Mouse (Mus musculus): ENCODE results near the gene Gm10799.
"Not testable (repeated sequence)": the region's sequence is repeated elsewhere in the genome, so short reads cannot be mapped to it uniquely, and the experiment has no call there.

Gene Gm10799

DNA sequence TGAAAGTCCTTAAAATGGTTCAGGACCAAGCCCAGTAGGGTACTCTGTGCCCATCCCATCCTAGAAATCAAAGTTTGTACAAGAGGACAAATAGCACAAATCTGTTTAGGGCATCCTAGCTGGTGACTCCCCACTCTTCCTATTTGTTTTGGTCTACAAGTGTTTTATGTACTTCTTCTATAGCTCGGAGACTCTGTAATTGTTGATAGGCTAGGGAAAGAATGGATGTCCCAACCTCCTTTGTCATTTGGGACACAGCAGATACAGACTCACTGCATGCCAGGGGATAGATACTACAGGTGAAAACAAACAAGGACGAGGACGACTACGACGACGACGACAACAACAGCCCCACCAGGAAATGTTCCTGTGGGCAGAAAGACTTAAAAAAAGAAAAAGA is at the start of gene Gm10799:
Gene Gm10799 (minus strand): TSS at position 101 of the 400 bp plus-strand sequence.
- not testable (repeated sequence) for DNase-seq (ENCODE audit: low read depth)

- not testable (repeated sequence) for DNase-seq (ENCODE audit: low read depth)
Observed at GRCm38 (mm10) chr2:104117173-104117572, 48.8 kb upstream of the Gm10799 start.

DNA sequence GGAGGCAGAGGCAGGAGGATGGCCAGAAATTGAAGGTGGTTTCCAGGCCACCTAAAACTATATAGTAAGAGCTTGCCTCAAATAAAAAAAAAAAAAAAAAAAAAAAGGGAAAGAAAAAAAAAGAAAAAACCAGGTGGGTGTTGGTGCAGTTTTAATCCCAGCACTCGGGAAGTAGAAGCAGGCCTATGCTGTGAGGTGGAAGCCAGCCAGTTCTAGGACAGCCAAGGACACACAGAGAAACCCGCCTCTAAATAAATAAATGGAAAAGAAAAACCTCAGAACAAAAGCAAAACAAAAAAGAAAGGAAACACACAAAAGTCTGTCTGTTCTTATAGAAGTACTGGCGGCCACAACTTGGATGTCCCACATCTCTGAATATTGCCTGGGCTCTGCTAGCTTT is 46.5 kb upstream of the Gm10799 start:
- no peak for DNase-seq (ENCODE audit: low read depth)

DNA sequence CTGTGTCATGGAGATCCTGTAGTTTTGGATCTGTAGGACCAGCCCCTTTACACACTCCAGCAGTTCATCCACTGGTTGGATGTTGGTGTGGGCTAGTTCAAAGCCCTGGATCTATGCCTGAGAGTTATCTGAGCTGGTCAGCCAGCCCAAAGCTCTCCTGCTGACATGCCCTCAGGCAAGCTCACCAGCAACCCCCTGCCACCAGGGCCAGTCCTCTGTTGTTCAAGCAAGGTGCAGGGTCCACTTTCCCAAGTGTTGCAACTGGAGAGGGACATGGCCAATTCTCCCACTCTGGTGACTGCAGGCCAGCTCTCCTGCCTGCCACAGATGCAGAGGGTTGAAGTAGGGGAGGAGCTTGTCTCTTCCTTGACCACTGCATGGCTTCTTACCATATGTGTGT is 45.2 kb upstream of the Gm10799 start:
- not testable (repeated sequence) for DNase-seq (ENCODE audit: low read depth)

GRCm38 (mm10) chr2:104111170-104111797 is 42.9 kb upstream of the Gm10799 start:
- DNase-seq (ENCODE audit: low read depth), result not testable (repeated sequence)

DNA sequence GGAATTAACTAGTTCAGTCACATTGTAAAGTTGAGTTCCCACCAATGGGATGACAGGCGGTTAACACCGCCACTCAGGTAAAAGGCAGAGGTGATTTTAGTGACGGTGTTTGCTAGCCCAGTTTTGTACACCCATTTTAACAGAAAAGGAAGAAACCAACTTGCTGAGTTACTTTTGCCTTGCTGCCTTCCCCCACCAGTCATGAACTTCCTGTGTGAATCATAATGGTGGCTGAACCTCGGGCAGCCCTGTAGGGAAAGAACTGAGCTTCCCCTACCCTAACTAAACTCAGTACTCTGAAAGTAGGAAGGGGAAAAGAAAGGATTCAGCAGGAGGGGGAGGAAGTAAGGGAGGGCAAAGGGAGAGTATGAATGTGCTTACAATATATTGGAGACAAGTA is 41.7 kb upstream of the Gm10799 start:
- DNase-seq (ENCODE audit: low read depth), result no peak

GRCm38 (mm10) chr2:104109528-104109927 is 41.2 kb upstream of the Gm10799 start:
- DNase-seq (ENCODE audit: low read depth), result no peak

GRCm38 (mm10) chr2:104109021-104109420 is 40.7 kb upstream of the Gm10799 start:
- not testable (repeated sequence) for DNase-seq (ENCODE audit: low read depth)

- DNase-seq (ENCODE audit: low read depth), result no peak
Observed at GRCm38 (mm10) chr2:104104800-104105199, 36.5 kb upstream of the Gm10799 start.

- DNase-seq (ENCODE audit: low read depth), result no peak
Observed at GRCm38 (mm10) chr2:104099946-104100345, 31.6 kb upstream of the Gm10799 start.

GRCm38 (mm10) chr2:104099231-104099585 is 30.9 kb upstream of the Gm10799 start:
- DNase-seq (ENCODE audit: low read depth), result no peak

GRCm38 (mm10) chr2:104098529-104099230 is 30.3 kb upstream of the Gm10799 start:
- no peak for DNase-seq (ENCODE audit: low read depth)

DNA sequence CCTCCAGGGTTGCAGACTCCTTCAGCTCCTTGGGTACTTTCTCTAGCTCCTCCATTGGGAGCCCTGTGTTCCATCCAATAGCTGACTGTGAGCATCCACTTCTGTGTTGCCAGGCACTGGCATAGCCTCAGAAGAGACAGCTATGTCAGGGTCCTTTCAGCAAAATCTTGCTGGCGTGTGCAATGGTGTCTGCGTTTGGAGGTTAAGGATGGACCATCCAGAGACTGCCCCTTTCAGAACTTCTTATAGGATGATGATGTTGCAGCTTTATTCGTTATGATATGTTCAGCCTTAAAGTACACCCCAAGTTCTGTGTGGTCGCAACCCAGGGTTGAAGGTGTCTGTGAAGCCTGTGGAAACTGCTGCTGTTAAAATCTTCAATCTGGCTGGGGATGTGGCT is 29.0 kb upstream of the Gm10799 start:
- DNase-seq (ENCODE audit: low read depth), result not testable (repeated sequence)

GRCm38 (mm10) chr2:104096796-104097195 is 28.4 kb upstream of the Gm10799 start:
- not testable (repeated sequence) for DNase-seq (ENCODE audit: low read depth)

DNA sequence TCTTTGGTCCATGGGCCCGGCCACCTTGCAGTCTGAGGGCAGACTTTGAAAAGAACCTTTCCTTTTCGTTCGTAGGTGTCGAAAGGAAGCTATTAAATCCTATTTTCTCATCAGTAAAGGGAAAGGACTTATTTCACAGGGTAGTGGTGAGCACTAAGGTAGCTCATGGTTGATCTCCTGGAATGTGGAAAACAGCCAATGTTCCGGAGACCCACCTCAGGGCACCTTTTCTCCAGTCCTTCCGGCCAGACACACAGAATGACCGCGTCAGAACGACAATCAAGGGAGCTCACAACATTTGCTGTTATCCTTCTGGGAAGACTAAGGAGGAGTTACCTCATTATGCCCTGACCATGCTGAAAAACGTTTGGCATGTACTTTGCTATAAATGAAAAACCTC is 27.9 kb upstream of the Gm10799 start:
- no peak for DNase-seq (ENCODE audit: low read depth)

DNA sequence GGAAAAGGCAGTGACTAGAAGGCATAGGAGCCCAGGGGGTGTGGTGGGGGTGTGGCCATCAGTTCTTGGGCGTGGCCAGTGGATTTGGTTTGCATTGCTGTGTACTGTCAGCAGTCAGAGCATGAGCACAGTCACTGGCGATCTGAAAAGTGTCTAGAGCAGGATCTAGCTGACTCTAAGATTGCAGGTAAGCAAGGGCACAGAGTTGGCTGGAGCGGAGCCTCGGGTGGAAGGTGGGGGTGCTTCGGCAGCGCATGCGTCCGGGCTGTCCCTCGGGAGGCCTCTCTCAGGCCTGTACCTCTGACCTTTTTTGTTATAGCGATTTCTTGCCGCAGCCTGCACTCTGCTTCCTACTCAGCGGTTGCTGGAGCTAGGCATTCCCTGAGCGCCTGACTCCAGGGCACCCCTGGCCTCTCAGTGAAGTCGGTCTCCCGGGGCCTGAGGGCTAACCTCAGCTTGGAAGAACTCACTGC is 27.4 kb upstream of the Gm10799 start, which contains the start of gene Cd59a:
Gene Cd59a (plus strand): TSS at position 61 of the 473 bp plus-strand sequence.
- peak; percentile 87 for DNase-seq (ENCODE audit: low read depth)

DNA sequence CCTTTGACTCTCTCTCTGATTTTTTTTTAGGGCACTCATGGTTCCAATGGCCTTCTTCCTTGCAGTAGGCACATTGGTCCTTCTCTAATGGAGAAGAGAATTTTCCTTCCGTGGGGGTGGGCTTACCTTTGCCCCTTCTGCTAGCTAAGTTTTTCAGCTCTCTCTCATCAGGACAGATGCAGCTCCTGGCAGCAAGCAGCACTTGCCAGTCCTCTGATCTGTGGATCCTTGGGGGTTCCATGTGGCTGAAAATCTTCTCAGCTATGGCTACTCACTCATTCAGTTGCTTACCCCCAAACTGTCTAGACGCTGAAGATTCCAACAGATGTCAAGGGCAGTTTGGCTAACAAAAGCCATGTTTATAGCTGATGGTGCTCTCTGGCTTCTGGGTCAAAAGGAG is 25.0 kb upstream of the Gm10799 start:
- DNase-seq (ENCODE audit: low read depth), result no peak

DNA sequence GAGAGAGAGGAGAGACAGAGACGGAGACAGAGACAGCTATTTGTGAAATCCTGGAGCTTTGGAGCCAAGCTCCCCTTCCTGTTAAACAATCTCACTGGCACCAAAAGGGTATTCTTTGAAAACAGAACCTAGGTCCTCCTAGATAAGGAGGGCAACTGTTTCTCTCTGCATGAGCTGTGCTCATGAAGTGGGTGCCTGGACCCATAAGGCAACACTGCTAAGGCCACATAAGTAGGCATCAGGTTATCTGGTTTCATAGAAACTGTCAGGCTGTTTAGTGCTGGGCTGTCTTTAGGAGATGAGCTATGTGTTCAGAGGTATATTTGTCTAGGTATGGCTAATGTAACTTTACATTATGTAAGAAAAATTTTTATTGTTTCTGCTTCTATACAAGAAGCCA is 19.2 kb upstream of the Gm10799 start:
- DNase-seq (ENCODE audit: low read depth), result not testable (repeated sequence)

DNA sequence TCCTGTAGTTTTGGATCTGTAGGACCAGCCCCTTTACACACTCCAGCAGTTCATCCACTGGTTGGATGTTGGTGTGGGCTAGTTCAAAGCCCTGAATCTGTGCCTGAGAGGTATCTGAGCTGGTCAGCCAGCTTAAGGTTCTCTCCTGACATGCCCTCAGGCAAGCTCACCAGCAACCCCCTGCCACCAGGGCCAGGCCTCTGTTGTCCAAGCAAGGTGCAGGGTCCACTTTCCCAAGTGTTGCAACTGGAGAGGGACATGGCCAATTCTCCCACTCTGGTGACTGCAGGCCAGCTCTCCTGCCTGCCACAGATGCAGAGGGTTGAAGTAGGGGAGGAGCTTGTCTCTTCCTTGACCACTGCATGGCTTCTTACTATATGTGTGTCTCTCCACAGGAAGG is 15.7 kb upstream of the Gm10799 start:
- DNase-seq (ENCODE audit: low read depth), result not testable (repeated sequence)

GRCm38 (mm10) chr2:104082474-104082873 is 14.1 kb upstream of the Gm10799 start:
- DNase-seq (ENCODE audit: low read depth), result no peak

- DNase-seq (ENCODE audit: low read depth), result not testable (repeated sequence)
Observed at GRCm38 (mm10) chr2:104081436-104082050, 13.2 kb upstream of the Gm10799 start.

DNA sequence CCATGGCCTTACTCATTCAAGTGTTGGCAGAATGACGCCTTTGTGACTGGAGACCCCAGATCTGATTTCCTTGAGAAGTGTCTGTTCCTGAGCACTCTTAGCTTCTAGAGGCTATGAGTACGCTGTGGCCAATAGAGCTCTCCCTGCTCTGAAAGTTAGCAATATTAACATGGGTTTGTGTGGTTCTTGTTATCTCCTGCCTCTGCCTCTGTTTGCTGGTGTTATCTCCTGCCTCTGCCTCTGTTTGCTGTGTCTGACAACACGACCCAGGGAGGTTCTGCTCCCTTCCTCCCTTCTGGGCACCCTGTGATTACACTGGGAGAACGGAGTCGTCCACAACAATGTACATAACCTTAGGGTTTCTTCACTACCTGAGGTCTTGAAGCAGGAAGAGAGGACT is 9.9 kb upstream of the Gm10799 start:
- not testable (repeated sequence) for DNase-seq (ENCODE audit: low read depth)

DNA sequence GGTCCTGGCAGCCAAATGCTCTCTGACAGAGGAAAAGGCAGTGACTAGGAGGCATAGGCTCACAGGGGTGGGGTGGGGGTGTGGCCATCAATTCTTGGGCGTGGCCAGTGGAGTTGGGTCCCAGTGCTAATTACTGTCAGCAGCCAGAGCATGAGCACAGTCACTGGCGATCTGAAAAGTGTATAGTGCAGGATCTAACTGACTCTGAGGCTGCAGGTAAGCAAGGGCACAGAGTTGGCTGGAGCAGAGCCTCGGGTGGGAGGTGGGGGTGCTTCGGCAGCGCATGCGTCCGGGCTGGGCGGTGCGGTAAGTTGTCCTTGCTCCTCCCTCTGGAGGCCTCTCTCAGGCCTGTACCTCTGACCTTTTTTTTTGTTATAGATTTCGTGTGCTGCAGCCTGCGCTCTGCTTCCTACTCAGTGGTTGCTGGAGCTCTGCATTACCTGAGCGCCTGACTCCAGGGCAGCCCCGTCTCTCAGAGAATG is 1.4 kb upstream of the Gm10799 start, which contains the start of gene Cd59b:
Gene Cd59b (plus strand): TSS at position 146 of the 482 bp plus-strand sequence.
- DNase-seq (ENCODE audit: low read depth), result peak; percentile 53
